Mouse (Mus musculus) heart, embryonic 11.5 days (tissue): ENCODE data around the gene Kiz. TPM values are rescaled to one million over a fixed set of nuclear protein-coding genes. Genes with fewer than 3 reads are reported as not detected.

Experiments
- ATAC-seq: fragments of 200-750 bp; cut with Nextera tagmentation; replicated peaks from 2 replicates; pipeline ENCODE4 v1.8.0; 2017; ENCODE audit warnings: moderate library complexity; ENCODE audit not compliant: insufficient number of reproducible peaks, low FRiP score, low TSS enrichment
- H3K27ac ChIP-seq: fragments of 300-500 bp; sonication (generic); 2 replicates; pipeline ENCODE4 v1.5.1; 2014; ENCODE audit warnings: mild to moderate bottlenecking, low read depth, low read length
- H3K27me3 ChIP-seq: fragments of 300-500 bp; sonication (generic); 2 replicates; pipeline ENCODE4 v1.6.1; 2014; ENCODE audit warnings: mild to moderate bottlenecking, low read length, mixed read lengths; ENCODE audit not compliant: control insufficient read depth, insufficient read depth
- H3K36me3 ChIP-seq: fragments of 300-500 bp; sonication (generic); 2 replicates; pipeline ENCODE4 v1.6.1; 2014; ENCODE audit warnings: mild to moderate bottlenecking, low read length, moderate library complexity, mixed read lengths; ENCODE audit not compliant: control insufficient read depth, insufficient read depth
- H3K4me1 ChIP-seq: fragments of 300-500 bp; sonication (generic); 2 replicates; pipeline ENCODE4 v1.6.1; 2014; ENCODE audit warnings: low read length; ENCODE audit not compliant: control insufficient read depth, insufficient read depth
- H3K4me2 ChIP-seq: fragments of 300-500 bp; sonication (generic); 2 replicates; pipeline ENCODE4 v1.6.1; 2014; ENCODE audit warnings: mild to moderate bottlenecking, moderate library complexity
- H3K4me3 ChIP-seq: fragments of 300-500 bp; sonication (generic); 2 replicates; pipeline ENCODE4 v1.5.1; 2014; ENCODE audit warnings: low read depth, low read length
- H3K9ac ChIP-seq: fragments of 300-500 bp; sonication (generic); 2 replicates; pipeline ENCODE4 v1.6.1; 2014; ENCODE audit warnings: mild to moderate bottlenecking, low read depth, low read length, moderate library complexity
- H3K9me3 ChIP-seq: fragments of 300-500 bp; sonication (generic); replicated peaks from 2 replicates; pipeline ENCODE4 v1.6.1; 2016; ENCODE audit warnings: low read length; ENCODE audit not compliant: control insufficient read depth
- WGBS: fragments of 180-500 bp; shearing (Covaris S2); extraction: QIAGEN DNeasy Blood & Tissue Kit; methylation state at CpG from one replicate; pipeline ENCODE4 v1.1.7; 2014; ENCODE audit not compliant: insufficient replicate concordance; 5-methylcytosine and 5-hydroxymethylcytosine counted together
- polyA plus RNA-seq: library from polyadenylated mRNA; unstranded; fragments of >200 nt; fragmentation: Nextera tagmentation; extraction: Ambion mirVana; gene quantifications from 2 replicates; pipeline ENCODE4 v1.2.1, GENCODE M21; 2014

Gene Kiz
- polyA plus RNA-seq, 1 experiment from 2014 or later, result 20.9 TPM

GRCm38 (mm10) chr2:146838596-146839302, 16.9 kb upstream of the Kiz start:
- no peaks in the 10 kb centered on the region for H3K9me3 ChIP-seq
- H3K27ac ChIP-seq, result no peak overlapping the region
- H3K27me3 ChIP-seq, result peaks cover 70% of the 10 kb centered on the region
- peaks cover 10% of the 10 kb centered on the region for H3K4me1 ChIP-seq
- H3K4me3 ChIP-seq, result peak overlapping the region; percentile 30
- WGBS, result 3% methylated on average over 30 of the region's 30 CpGs
- no peaks in the 10 kb centered on the region for H3K36me3 ChIP-seq
- H3K4me2 ChIP-seq, result peak overlapping the region; percentile 57
- no peak overlapping the region for H3K9ac ChIP-seq
- no peak for ATAC-seq

GRCm38 (mm10) chr2:146839303-146840030, 16.2 kb upstream of the Kiz start:
- WGBS, result 3% methylated on average over 36 of the region's 36 CpGs

GRCm38 (mm10) chr2:146847863-146848262, 7.8 kb upstream of the Kiz start:
- H3K4me2 ChIP-seq, result no peak overlapping the region
- H3K9ac ChIP-seq, result no peak overlapping the region
- WGBS, result 72% methylated on average over 2 of the region's 2 CpGs
- ATAC-seq, result no peak
- H3K4me1 ChIP-seq, result no peaks in the 10 kb centered on the region
- no peak overlapping the region for H3K4me3 ChIP-seq
- no peaks in the 10 kb centered on the region for H3K9me3 ChIP-seq
- H3K27me3 ChIP-seq, result no peaks in the 10 kb centered on the region
- H3K36me3 ChIP-seq, result no peaks in the 10 kb centered on the region
- H3K27ac ChIP-seq, result no peak overlapping the region

More at GRCm38 (mm10) chr2:146839303-146840030, 16.2 kb upstream of the Kiz start:
- H3K9ac ChIP-seq, result no peak overlapping the region
- peaks cover 67% of the 10 kb centered on the region for H3K27me3 ChIP-seq
- no peaks in the 10 kb centered on the region for H3K9me3 ChIP-seq
- H3K4me3 ChIP-seq, result peak overlapping the region; percentile 30
- peaks cover 7% of the 10 kb centered on the region for H3K4me1 ChIP-seq
- peak overlapping the region; percentile 57 for H3K4me2 ChIP-seq
- no peaks in the 10 kb centered on the region for H3K36me3 ChIP-seq
- ATAC-seq, result no peak
- H3K27ac ChIP-seq, result no peak overlapping the region

GRCm38 (mm10) chr2:146856120-146856519, 456 bp downstream of the Kiz start:
- H3K4me1 ChIP-seq, result no peaks in the 10 kb centered on the region
- H3K9ac ChIP-seq, result peak overlapping the region; percentile 82
- peak overlapping the region; percentile 65 for H3K4me3 ChIP-seq
- peak; percentile 7; the same call in 1 of the 2 replicates for ATAC-seq
- H3K36me3 ChIP-seq, result no peaks in the 10 kb centered on the region
- no peaks in the 10 kb centered on the region for H3K27me3 ChIP-seq
- H3K9me3 ChIP-seq, result no peaks in the 10 kb centered on the region
- 2% methylated on average over 11 of the region's 11 CpGs for WGBS
- peak overlapping the region; percentile 80 for H3K4me2 ChIP-seq
- peak overlapping the region; percentile 65 for H3K27ac ChIP-seq

- H3K9me3 ChIP-seq, result no peaks in the 10 kb centered on the region
- WGBS, result 40% methylated on average over 4 of the region's 4 CpGs
- no peak overlapping the region for H3K27ac ChIP-seq
- no peak for ATAC-seq
- no peaks in the 10 kb centered on the region for H3K27me3 ChIP-seq
- H3K9ac ChIP-seq, result no peak overlapping the region
- H3K4me1 ChIP-seq, result no peaks in the 10 kb centered on the region
- no peaks in the 10 kb centered on the region for H3K36me3 ChIP-seq
- H3K4me3 ChIP-seq, result no peak overlapping the region
- H3K4me2 ChIP-seq, result no peak overlapping the region
Observed at GRCm38 (mm10) chr2:146856853-146857252, 1.2 kb downstream of the Kiz start.

GRCm38 (mm10) chr2:146865781-146866180, 10.1 kb downstream of the Kiz start:
- H3K4me2 ChIP-seq, result no peak overlapping the region
- no peaks in the 10 kb centered on the region for H3K27me3 ChIP-seq
- ATAC-seq, result no peak
- H3K4me3 ChIP-seq, result no peak overlapping the region
- no peaks in the 10 kb centered on the region for H3K36me3 ChIP-seq
- H3K9ac ChIP-seq, result no peak overlapping the region
- H3K4me1 ChIP-seq, result no peaks in the 10 kb centered on the region
- 77% methylated on average over 3 of the region's 3 CpGs for WGBS
- H3K27ac ChIP-seq, result no peak overlapping the region
- H3K9me3 ChIP-seq, result no peaks in the 10 kb centered on the region

GRCm38 (mm10) chr2:146871300-146872269, 15.9 kb downstream of the Kiz start:
- no peaks in the 10 kb centered on the region for H3K9me3 ChIP-seq
- H3K36me3 ChIP-seq, result no peaks in the 10 kb centered on the region
- no peaks in the 10 kb centered on the region for H3K4me1 ChIP-seq
- no peak overlapping the region for H3K4me3 ChIP-seq
- no peak overlapping the region for H3K27ac ChIP-seq
- no peak overlapping the region for H3K4me2 ChIP-seq
- no peaks in the 10 kb centered on the region for H3K27me3 ChIP-seq
- H3K9ac ChIP-seq, result no peak overlapping the region
- ATAC-seq, result no peak
- 72% methylated on average over 8 of the region's 8 CpGs for WGBS

GRCm38 (mm10) chr2:146872697-146873096, 17.0 kb downstream of the Kiz start:
- Histone ChIP-seq H3K27ac (no peak overlapping the region), H3K4me2 (no peak overlapping the region), H3K4me3 (no peak overlapping the region), H3K36me3 (no peaks in the 10 kb centered on the region), H3K9ac (no peak overlapping the region), H3K9me3 (no peaks in the 10 kb centered on the region), H3K4me1 (no peaks in the 10 kb centered on the region), H3K27me3 (no peaks in the 10 kb centered on the region)
- 61% methylated on average over 3 of the region's 3 CpGs for WGBS
- ATAC-seq, result no peak
